Mouse (Mus musculus): Measurements from ENCODE around the gene Edc4. TPM values are rescaled to one million over a fixed set of nuclear protein-coding genes. Genes with fewer than 3 reads are reported as not detected.

Edc4 gene
- polyA plus RNA-seq, 1 experiment from 2014 or later = 50.9 TPM

DNA sequence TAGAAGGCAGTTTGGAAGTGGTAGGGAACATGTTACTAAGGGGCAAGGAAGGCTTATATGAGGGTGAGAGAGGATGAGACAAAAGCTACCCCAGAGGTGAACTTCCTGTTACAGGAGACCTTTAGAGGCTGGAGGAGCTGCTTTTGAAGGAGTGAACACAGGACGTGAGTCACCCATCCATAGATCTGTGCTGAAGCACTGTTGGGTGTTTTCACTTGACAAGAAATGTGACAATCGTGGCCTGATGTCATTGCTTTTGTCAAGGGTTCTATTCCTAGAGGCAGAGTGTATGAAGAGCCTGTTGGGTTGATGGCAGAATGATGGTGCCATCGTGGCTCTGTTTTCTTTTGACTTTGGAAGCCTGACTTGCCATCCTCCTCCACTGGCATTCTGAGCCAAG lies 38.7 kb downstream of the Edc4 start:
- ATAC-seq = no peak
- ChIA-PET POLR2A (interaction anchor here (0.8 kb wide), 1 partner anchor 11 kb away, joined by 3 read pairs; no protein-coding TSS in a partner anchor), CTCF (interaction anchor here (0.9 to 4.6 kb wide), 5 partner anchors 11 to 36 kb away, joined by 3 to 19 read pairs (median 3); no protein-coding TSS in a partner anchor)
- no peak for TF ChIP-seq CTCF (IDR thresholded peaks at IDR 0.05)
- H3K27me3 ChIP-seq = no peaks in the 10 kb centered on the region
- in situ Hi-C loops (cut with MboI; ENCODE audit: low pct_unique_long_range_greater_than_20kb) = no loop called here
- DNase-seq (ENCODE audit: low read depth, low spot score) = no peak

DNA sequence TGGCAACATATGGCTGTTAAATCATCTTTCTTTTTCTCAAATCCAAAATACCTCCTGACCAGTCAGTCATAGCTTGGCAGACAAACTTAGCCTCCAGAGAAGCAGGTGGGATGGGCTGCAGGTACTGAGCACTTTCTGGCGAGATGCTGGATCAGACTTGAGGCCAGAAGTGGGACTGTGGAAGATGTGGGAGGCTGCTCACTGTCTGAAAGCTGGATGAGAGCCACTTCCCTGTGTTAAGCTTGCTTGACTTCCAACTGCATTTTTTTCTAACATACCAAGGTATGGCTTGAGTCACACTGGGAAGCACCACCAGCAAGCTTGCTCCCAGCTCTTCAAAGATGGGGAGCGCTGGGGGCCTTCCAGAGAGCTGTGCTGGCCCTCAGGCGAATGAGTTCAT lies 44.4 kb downstream of the Edc4 start:
- ChIA-PET POLR2A (no interaction called here), CTCF (interaction anchor here (1.0 to 3.0 kb wide), 6 partner anchors 8 to 70 kb away, joined by 3 to 11 read pairs (median 4); partner anchors contain the start of gene Thap11)
- no peak for TF ChIP-seq CTCF (IDR thresholded peaks at IDR 0.05)
- in situ Hi-C loops (cut with MboI; ENCODE audit: low pct_unique_long_range_greater_than_20kb) = loop anchor here (5.0 kb wide), 1 partner anchor 33 kb away; the partner anchor contains the start of gene Nrn1l
- H3K27me3 ChIP-seq = no peaks in the 10 kb centered on the region
- ATAC-seq (no peak), DNase-seq (ENCODE audit: low read depth, low spot score) (no peak)

GRCm38 (mm10) chr8:105930602-105931001 lies 49.9 kb downstream of the Edc4 start:
- ChIA-PET CTCF (interaction anchor here (0.5 to 3.4 kb wide), 19 partner anchors 11 to 216 kb away, joined by 3 to 19 read pairs (median 5); partner anchors contain the start of gene Thap11), POLR2A (interaction anchor here (0.6 to 1.2 kb wide), 2 partner anchors 11 to 76 kb away, joined by 3 read pairs; no protein-coding TSS in a partner anchor)
- no peak for TF ChIP-seq CTCF (IDR thresholded peaks at IDR 0.05)
- peak; percentile 28 for ATAC-seq
- H3K27me3 ChIP-seq = no peaks in the 10 kb centered on the region
- in situ Hi-C loops (cut with MboI; ENCODE audit: low pct_unique_long_range_greater_than_20kb) = loop anchor here (10.0 kb wide), 1 partner anchor 216 kb away; no protein-coding TSS in a partner anchor
- DNase-seq (ENCODE audit: low read depth, low spot score) = no peak

GRCm38 (mm10) chr8:105931271-105931670 lies 50.6 kb downstream of the Edc4 start:
- no peak for TF ChIP-seq CTCF (IDR thresholded peaks at IDR 0.05)
- CTCF ChIA-PET = interaction anchor here (0.5 to 3.4 kb wide), 13 partner anchors 13 to 217 kb away, joined by 3 to 19 read pairs (median 5); partner anchors contain the start of gene Thap11
- no peak for DNase-seq (ENCODE audit: low read depth, low spot score)
- in situ Hi-C loops (cut with MboI; ENCODE audit: low pct_unique_long_range_greater_than_20kb) = loop anchor here (10.0 kb wide), 1 partner anchor 216 kb away; no protein-coding TSS in a partner anchor
- H3K27me3 ChIP-seq = no peaks in the 10 kb centered on the region
- no peak for ATAC-seq
- POLR2A ChIA-PET = interaction anchor here (0.6 kb wide), 1 partner anchor 76 kb away, joined by 3 read pairs; no protein-coding TSS in a partner anchor

DNA sequence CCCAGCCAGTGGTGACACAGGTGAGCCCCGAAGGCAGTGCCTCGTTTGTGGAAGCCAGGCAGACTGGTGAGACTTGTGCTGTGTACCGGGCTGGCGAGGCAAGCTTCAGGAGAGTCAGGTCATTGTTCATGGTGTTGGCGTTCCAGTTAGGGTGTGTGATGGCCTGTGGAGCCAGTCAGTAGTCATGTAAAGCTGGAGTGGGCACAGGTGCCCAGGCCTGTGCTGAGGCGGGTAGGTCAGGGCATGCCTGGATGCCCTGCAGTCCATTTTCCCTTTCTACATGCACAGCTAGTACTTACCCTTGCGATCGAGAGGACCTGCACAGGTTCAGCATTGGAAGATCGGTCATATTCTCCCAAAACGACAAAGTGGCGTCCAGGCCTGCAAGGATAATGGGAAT lies 51.8 kb downstream of the Edc4 start:
- CTCF ChIA-PET = interaction anchor here (1.7 kb wide), 1 partner anchor 98 kb away, joined by 4 read pairs; no protein-coding TSS in a partner anchor
- no peaks in the 10 kb centered on the region for H3K27me3 ChIP-seq
- no peak for TF ChIP-seq CTCF (IDR thresholded peaks at IDR 0.05)
- POLR2A ChIA-PET = no interaction called here
- ATAC-seq (no peak), DNase-seq (ENCODE audit: low read depth, low spot score) (no peak)
- in situ Hi-C loops (cut with MboI; ENCODE audit: low pct_unique_long_range_greater_than_20kb) = loop anchor here (10.0 kb wide), 1 partner anchor 218 kb away; no protein-coding TSS in a partner anchor

DNA sequence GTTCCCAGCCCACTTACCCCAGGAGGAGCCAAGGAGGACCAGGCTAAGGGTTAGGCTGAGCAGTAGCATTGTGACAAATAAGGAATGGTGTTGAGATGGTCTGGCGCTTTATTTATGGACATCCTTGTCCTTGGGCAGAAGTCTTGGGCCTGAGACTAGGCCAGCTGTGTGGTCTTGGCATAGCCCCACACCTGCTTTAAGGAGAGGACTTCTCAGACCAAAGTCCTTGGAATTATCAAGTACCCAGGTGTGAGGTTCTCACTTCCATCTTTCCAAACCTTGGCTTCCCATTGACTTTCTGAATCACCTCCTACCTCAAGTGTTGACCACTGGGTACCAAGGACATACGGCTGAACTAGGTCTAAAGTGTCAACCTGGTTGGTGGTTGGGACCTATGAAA lies 53.1 kb downstream of the Edc4 start, which contains the start of gene Ctrl:
Gene Ctrl, minus strand, starts transcription at position 101 of the 400 bp plus-strand sequence.
- H3K27me3 ChIP-seq = no peaks in the 10 kb centered on the region
- ChIA-PET POLR2A (no interaction called here), CTCF (interaction anchor here (1.7 kb wide), 1 partner anchor 99 kb away, joined by 4 read pairs; no protein-coding TSS in a partner anchor)
- ATAC-seq (no peak), DNase-seq (ENCODE audit: low read depth, low spot score) (no peak)
- in situ Hi-C loops (cut with MboI; ENCODE audit: low pct_unique_long_range_greater_than_20kb) = loop anchor here (10.0 kb wide), 1 partner anchor 219 kb away; no protein-coding TSS in a partner anchor
- TF ChIP-seq CTCF (IDR thresholded peaks at IDR 0.05) = no peak

GRCm38 (mm10) chr8:105935105-105935504 lies 54.4 kb downstream of the Edc4 start:
- in situ Hi-C loops (cut with MboI; ENCODE audit: low pct_unique_long_range_greater_than_20kb) = loop anchor here (5.0 to 10.0 kb wide), 2 partner anchors 103 to 220 kb away; no protein-coding TSS in a partner anchor
- no peaks in the 10 kb centered on the region for H3K27me3 ChIP-seq
- ChIA-PET POLR2A (interaction anchor here (0.6 kb wide), 1 partner anchor 11 kb away, joined by 3 read pairs; no protein-coding TSS in a partner anchor), CTCF (interaction anchor here (1.0 to 1.1 kb wide), 2 partner anchors 100 to 101 kb away, joined by 3 to 4 read pairs; no protein-coding TSS in a partner anchor)
- DNase-seq (ENCODE audit: low read depth, low spot score) (no peak), ATAC-seq (no peak)
- TF ChIP-seq CTCF (IDR thresholded peaks at IDR 0.05) = no peak

DNA sequence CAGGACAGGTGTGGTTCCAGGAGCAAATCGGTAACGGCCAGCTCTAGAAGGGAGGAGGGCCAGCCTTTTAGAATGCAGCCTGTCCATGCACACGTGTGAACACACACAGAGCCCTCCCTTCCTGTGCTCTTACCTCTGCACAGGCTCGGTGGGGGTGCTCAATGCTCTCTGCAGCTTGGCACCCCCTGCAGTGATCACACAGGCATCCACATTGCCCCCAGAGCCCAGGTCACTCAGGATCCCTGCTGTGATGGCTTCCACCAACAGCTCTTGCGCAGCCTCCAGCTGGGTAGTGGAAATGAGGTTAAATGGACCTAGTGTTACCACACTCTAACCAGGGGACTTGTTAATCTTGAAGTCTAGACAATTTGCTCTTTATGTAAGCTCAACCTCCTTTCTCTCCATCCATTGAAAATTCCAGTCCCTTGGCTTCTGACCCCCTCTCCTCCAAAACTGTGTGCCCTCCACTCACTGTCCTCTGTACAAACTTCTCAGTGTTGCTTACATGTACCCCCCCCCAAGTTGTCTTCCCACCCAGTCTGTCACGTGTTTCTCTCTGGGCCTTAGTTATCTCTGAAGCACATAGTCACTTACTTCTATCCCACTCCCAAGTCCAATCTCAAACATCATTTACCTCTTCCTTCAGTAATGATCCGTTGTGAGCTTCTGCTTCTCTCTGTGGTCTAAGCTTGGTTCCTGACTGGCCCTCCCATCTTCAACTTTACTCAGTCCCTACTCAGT lies 55.4 kb downstream of the Edc4 start:
- no peaks in the 10 kb centered on the region for H3K27me3 ChIP-seq
- ATAC-seq = no peak
- no peak for TF ChIP-seq CTCF (IDR thresholded peaks at IDR 0.05)
- no peak for DNase-seq (ENCODE audit: low read depth, low spot score)
- in situ Hi-C loops (cut with MboI; ENCODE audit: low pct_unique_long_range_greater_than_20kb) = loop anchor here (5.0 to 10.0 kb wide), 2 partner anchors 104 to 221 kb away; no protein-coding TSS in a partner anchor
- ChIA-PET CTCF (interaction anchor here (1.0 to 1.5 kb wide), 3 partner anchors 23 to 102 kb away, joined by 3 to 4 read pairs (median 3); no protein-coding TSS in a partner anchor), POLR2A (interaction anchor here (0.7 to 1.0 kb wide), 2 partner anchors 18 to 48 kb away, joined by 3 read pairs; no protein-coding TSS in a partner anchor)

DNA sequence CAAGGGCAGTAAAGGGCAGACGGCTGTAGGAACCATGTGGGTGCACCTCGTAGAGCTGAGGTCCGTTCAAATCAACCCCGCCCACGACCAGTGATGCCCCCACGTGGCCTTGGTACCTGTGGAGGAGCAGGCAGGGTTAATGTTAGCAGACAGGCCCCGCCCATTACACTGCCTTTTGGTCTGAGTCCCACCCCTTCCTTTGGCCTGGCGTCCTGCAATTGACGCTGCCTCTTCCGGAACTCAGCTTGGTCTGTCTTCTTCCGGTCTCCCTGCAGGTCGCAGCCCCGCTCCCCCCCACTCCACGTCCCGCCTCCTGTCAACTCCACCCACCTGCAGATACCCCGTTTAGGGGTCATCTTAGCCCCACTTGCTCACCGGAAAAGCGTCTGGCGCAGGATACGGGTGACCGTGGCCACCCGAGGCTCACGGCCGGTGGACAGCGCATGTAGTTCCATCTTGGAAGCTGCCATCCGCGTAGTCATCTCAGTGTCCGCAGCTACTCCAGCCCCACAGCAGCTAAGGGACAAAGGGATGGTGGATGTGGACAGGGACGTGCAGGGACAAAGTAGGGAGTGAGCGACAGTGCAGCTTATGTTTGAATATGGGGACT lies 56.3 kb downstream of the Edc4 start:
- in situ Hi-C loops (cut with MboI; ENCODE audit: low pct_unique_long_range_greater_than_20kb) = loop anchor here (5.0 to 10.0 kb wide), 2 partner anchors 105 to 222 kb away; no protein-coding TSS in a partner anchor
- DNase-seq (ENCODE audit: low read depth, low spot score) (peak; percentile 69), ATAC-seq (peak; percentile 77)
- TF ChIP-seq CTCF (IDR thresholded peaks at IDR 0.05) = no peak
- ChIA-PET CTCF (interaction anchor here (1.5 kb wide), 1 partner anchor 22 kb away, joined by 3 read pairs; no protein-coding TSS in a partner anchor), POLR2A (interaction anchor here (0.5 to 1.2 kb wide), 5 partner anchors 9 to 108 kb away, joined by 3 to 4 read pairs (median 3); no protein-coding TSS in a partner anchor)
- H3K27me3 ChIP-seq = no peaks in the 10 kb centered on the region
